Mouse (Mus musculus): Measurements from ENCODE around the gene Rbm34. TPM values are rescaled to one million over a fixed set of nuclear protein-coding genes. Genes with fewer than 3 reads are reported as not detected.
"Not testable (repeated sequence)": the region's sequence is repeated elsewhere in the genome, so short reads cannot be mapped to it uniquely, and the experiment has no call there.

Rbm34 gene
- total RNA-seq, 2 experiments from 2014 or later: 4.4 to 6.2 TPM

DNA sequence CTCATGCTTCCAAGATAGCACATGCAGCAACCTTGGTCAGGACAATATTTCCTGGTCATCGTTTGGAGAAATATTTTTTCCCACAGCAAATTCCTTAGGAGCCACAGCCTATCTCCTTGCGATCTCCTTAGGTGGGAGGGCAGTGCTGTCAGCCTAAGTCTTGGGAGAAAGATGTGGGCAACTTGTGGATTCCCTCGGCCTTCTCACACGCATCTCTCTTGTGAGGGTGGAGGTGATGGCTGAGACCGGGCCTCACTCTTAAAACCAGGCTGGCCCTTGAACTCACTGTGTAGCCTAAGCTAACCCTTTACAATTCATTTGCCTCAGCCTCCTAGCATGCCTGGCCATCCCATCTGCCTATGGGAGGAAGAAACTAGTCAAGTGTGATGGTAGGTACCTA is 51.2 kb downstream of the Rbm34 start:
- DNase-seq (ENCODE audit: low spot score): no peak

DNA sequence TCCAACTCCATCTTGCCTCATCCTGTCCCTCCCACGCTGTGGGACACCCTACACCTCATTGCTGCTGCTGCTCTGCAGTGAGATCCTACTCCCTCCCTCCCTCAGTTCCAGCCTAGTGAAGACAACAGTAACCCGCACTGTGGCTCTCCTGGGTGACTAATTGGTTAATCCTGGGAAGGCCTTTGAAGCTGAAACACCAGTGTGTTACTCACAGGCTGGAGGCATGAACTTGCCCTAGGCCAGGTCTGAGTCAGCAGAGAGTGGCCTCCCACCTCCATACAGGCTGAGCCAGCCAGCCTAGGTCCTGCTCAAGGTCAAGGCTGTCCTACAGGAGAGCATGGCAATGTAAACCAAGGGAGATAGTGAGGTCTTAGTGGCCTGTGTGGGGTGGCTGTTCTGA is 51.6 kb downstream of the Rbm34 start:
- no peak for DNase-seq (ENCODE audit: low spot score)

DNA sequence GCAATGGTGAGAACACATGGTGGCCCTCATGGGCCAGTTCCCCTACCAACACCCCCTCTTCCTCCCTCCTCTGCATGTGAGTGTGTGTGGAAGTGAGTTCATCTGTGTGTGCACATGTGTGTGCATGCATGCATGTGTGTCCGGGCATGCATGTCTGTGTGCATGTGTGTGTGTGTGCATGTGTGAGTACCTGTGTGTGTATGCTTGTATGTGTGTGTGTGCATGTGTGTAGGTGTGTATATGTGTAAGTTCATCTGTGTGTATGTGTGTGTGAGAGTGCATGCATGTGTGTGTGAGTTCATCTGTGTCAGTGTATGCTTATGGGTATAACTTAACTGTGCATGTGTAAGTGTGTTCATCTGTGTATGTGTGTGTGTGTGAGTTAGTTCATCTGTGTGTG is 52.5 kb downstream of the Rbm34 start:
- DNase-seq (ENCODE audit: low spot score): no peak

DNA sequence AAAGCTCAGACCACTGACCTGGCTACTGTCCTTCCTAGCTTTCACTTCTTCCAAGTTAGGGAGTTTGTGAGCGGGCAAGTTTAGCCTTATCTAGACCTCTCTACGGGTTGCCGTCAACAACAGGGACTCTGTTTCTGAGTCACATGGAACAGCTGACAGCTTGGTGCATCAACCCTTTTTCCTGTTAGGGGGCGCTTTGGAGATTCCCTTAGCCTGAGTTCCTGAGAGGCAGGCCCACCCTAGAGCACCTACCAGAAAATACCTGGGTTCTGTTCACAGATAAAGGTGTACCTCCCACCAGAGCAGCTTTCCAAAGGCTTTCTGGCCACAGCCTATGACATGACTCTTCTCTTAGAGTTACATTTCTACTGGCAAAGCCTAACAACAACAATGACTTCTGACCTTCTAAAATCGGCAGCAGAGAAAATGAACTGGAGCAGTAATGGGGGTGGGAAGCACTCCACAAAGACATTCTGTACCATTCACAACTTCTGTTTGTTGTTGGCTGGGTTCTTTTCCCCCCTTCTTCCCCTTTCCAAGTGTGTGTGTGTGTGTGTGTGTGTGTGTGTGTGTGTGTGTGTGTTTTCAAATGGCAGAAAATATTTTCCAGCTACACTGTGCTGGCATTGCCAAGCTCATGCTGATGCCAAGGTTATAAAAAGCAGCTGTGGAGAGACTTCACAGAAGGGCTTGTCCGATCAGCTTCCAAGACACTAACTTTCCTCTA is 53.5 kb downstream of the Rbm34 start:
- DNase-seq (ENCODE audit: low spot score): peak; percentile 81

DNA sequence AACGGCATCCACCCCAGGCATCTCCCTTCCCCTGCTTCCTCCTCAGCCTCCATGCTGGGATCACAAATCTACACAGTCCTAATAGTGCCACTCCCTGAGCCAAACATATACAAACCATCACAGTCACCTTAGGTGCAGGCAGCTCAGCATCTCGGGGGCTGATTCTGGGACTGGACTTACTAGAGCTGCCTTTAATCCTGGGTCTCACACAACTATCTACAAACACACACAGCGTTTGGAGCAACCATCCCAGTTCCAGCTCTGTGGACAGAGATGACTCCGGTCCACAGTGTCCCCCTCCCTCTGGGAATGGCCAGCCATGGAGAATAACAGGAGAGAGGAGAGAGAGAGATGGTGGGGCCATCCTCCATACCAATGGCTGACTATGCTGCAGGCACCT is 54.3 kb downstream of the Rbm34 start:
- DNase-seq (ENCODE audit: low spot score): no peak

DNA sequence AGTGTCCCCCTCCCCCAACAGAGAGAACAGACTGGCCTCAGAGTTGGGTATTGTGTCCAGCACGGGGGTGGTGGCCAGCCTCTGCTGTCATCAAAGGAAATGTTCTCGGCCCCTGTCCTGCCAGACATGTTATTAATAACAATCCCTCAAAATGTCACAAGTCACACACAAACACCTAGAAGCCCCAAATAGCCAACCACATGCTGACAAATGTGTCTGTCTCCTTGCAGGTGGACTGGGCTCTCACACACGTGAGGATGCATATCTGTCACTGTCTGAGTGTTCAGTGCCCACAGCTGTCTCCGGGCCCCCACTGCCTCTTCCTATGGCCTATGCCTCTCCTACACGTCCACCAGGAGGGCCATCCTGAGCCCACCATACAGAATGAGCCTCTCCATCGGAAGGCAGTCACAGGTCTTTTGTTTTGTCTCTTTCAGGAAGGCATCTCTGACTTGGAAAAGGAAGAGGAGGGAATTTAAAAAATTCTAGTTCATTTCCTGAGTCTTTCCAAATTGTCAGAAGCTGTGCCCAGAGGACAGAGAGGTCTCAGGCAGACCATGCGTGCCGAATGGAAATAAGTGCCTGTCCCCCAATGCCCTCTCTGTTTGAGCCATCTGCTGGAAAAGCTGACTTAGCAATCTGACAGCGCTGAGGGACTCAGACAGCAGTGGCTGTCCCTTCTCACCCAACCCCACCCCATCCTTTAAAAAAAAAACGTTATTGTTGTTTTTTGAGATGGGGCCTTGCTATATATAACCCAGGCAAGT is 56.1 kb downstream of the Rbm34 start:
- DNase-seq (ENCODE audit: low spot score): peak; percentile 38

DNA sequence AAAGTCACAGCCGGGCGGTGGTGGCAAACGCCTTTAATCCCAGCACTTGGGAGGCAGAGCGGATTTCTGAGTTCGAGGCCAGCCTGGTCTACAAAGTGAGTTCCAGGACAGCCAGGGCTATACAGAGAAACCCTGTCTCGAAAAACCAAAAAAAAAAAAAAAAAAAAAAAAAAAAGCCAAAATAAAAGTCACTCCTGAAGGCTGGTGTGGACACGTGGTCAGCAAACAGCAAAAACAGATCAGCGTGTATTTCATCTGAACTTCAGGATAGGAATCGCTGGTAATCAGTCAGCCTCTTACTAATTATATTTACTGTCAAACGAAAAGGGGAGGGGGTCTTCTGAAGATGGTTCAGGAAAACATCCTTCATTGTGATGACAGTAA is 56.8 kb downstream of the Rbm34 start:
- not testable (repeated sequence) for DNase-seq (ENCODE audit: low spot score)

DNA sequence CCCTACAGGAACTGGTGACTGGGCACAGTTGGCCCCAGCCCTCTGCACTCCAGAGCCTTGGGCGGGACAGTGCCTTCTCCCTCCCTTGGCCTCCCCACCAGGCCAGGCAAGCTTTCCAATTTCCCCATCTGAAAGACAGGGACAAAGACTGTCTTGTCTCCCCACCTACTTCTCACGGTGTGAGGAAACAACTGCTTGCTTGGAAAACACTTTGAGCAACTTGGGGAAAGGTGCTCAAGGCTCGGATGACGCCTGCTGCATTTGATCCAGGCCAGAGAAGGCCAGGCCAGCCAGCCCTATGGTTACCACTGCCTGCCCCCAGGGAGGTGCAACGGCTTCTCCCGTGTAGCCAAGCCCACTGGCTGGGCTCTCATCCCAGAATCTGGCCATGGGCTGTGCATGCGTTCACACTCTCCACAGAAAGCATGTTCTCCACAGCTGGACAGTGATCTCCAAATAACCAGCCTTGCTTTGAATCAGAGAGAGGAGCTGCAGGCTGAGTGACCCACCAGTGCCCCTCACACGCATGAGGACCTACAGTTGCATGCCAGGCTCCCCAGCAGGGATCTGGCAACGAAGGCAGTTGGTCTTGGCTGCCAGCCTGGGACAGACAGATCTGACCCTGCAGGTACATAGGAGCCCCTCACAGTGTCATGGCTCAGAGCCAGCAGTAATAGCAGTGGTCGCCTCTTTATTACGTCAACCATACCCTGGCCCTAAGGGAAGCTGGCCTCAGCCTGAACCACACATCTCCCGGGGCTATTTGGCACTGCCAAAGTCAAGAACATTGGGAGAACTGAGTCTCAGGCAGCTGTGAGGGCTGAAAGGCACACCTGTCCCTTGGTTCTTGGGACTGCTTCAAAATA is 57.4 kb downstream of the Rbm34 start:
- peak; percentile 83 for DNase-seq (ENCODE audit: low spot score)

DNA sequence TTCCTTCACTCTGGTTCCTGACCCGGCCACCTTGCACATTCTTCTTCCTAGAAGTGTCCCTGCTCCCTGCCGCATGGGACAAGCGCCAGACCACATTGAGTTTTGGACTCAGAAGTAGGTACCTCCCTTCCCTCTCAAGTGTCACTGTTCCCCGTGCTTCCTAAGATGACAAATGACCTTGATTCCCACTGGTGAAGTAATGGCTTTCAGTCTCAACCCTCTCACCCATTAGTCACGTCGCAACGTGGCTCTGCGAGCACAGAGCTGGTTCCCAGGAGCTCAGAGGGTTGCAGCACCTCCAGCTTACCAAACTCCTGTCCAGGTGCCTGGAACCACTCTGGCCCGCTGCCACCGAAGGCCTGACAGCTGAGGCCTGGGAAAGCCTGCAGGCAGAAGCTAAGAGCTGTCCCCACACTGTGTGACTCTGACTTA is 61.5 kb downstream of the Rbm34 start:
- peak; percentile 77 for DNase-seq (ENCODE audit: low spot score)

DNA sequence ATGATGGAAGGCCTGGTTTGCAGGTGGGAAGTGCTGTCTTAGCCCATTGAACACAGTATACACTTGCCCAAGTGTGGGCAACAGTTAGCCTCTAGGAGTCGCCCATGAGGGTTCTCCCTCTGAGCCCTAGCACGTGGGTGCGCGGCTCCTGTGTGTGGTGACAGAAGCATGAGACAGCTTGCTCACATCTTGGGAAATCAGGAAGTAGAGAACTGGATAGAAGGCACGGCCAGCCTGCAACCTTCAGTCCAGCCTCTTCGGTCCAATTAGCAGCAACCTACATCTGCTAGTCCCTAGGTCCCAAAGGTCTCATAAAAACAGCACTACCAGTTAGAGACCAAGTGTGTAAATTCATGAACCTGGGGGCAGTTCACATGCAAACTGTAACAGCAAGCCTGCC is 62.1 kb downstream of the Rbm34 start:
- DNase-seq (ENCODE audit: low spot score): no peak

DNA sequence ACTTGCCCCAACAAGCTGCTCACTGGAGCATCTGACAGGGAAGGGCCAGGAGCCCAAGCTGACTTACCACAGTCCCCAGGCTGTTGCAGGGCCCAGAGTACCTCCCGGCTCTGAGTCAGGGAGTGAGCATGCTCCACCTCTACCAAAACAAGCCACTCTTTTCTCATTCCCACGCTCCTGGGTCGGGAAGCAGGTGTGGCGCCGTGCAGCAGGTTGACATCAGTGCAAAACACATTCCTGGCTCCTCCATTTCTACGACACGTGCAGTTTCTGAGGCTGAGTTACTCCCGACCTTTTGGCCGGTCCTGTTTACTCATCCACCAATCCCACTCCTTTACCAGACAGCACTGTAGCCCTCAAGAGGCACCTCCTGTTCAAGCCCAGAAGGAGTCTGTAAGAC is 62.9 kb downstream of the Rbm34 start:
- DNase-seq (ENCODE audit: low spot score): no peak

DNA sequence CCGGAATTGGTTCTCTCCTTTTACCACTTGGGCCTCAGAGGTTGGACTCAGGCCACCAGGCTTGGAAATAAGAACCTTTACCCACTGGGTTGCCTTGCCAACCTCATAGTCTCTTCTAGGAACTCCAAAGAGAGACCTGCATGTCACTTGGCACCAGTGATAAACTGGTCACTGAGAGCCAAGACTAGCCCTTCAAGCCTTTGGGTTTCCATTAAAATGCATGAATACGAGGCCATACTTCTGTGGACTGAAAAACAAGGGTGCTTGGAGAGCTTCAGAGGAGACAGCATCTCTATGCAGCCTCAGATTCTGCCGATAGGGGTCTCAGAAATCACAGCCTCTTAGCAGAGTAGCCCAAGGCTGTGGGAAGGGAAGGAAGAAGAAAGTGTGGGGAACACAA is 63.5 kb downstream of the Rbm34 start:
- no peak for DNase-seq (ENCODE audit: low spot score)

DNA sequence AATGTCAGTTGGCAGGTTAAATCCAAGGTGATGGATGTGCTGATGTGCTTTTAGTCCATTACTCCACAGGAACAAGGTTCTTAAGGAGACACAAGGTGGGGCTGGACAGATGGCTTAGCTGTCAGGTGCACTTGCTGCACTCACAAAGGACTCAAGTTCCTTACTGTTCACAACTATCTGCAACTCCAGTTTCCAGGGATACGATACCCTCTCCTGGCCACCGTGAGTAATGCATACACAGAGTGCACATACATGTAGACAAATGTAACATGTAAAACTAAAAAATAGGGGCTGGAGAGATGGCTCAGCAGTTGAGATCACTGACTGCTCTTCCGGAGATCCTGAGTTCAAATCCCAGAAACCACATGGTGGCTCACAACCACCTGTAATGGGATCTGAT is 65.5 kb downstream of the Rbm34 start:
- DNase-seq (ENCODE audit: low spot score): no peak

DNA sequence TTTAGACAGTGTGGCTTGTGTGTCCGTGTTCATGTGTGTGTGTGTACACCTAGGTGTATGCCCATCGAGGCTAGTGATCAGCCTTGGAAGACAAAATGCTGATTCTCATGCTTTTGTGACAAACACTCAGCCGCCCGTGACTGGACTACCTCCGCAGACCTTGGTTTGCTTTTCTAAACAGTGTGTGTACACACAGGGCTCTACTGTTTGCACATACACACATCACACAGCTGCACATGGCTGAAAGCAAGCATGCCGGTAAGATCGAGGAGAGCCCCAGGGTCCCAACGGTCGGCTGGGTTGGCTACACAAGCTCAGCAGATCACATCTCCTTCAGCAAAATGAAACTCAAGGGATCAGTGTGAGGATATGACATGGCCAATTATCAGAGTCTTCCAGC is 66.9 kb downstream of the Rbm34 start:
- DNase-seq (ENCODE audit: low spot score): no peak

DNA sequence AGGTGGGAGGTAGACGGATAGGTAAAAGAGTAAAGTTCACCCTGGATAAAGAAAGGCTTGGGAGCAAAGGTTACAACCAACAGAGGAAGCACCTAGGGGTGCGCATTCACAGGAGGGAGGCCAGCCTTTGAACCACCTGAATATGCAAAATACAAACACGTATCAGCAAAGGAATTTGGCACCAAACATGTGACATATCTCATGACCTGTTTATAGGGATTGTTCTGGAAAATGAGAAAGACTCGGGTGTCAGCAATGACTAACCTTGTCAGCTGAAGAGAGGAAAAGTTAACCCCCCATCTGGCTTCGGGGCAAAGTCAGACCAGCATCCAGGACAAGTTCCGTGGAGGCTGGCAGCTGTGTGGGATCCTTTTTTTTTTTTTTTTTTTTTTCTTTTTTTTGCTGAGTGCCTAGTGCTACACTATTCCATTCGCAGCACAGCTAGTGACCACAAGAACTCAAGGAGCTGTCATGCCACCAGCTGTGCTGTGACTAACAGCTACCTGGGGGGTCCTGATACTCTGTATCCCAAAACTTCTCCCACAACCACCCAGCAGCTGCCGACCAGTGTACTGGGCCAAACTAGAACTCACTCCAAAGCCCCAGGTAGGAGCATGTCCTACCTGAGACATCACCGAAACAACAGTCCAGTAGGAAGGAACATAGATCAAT is 67.5 kb downstream of the Rbm34 start:
- no peak for DNase-seq (ENCODE audit: low spot score)

DNA sequence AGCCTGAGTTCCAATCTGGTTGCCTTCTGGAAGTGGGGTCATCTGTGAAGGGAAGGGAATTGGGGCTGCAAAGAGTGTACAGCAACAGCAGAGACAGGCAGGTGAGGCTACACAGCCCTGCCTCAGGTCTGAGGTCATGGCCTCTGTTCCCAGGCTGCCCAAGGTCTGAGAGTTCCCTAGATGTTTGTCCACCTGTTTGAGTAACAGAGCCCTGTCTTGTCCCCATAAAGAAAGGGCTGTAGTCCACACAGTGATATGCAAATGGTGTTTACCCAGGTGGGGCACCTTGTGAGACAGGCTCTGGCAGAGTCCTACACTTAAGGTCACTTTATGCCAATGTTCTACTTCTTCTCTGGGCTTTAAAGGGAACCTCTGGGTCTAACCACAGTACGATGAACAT is 69.3 kb downstream of the Rbm34 start:
- no peak for DNase-seq (ENCODE audit: low spot score)

DNA sequence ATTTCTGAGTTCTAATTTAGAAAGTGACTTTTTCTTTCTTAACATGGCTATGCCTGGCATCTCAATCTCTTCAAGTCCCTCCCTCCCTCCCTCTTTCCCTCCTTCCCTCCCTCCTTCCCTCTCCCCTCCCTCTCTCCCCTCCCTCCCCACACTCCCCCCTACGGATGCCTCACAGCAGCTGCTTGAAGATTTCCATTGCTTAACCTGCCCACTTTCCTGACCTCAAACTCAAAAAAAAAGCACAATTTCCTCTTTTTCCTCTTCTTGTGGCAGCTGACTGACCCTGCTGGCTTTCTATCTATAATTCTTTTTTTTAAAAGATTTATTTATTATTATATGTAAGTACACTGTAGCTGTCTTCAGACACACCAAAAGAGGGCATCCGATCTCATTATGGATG is 69.8 kb downstream of the Rbm34 start:
- no peak for DNase-seq (ENCODE audit: low spot score)
